Mouse (Mus musculus) lung, embryonic 16.5 days (tissue): ENCODE results near the gene Gpr88. TPM values are rescaled to one million over a fixed set of nuclear protein-coding genes. Genes with fewer than 3 reads are reported as not detected.
"Not testable (repeated sequence)": the region's sequence is repeated elsewhere in the genome, so short reads cannot be mapped to it uniquely, and the experiment has no call there.

Source experiments
- ATAC-seq: fragments of 200-750 bp; cut with Nextera tagmentation; 2 replicates; pipeline ENCODE4 v1.8.0; 2017; ENCODE audit warnings: low read depth, mild to moderate bottlenecking, moderate library complexity
- H3K27ac ChIP-seq: fragments of 300-500 bp; sonication (generic); 2 replicates; pipeline ENCODE4 v1.5.1; 2014; ENCODE audit warnings: mild to moderate bottlenecking, control low read depth, low read length
- H3K27me3 ChIP-seq: fragments of 300-500 bp; sonication (generic); 2 replicates; pipeline ENCODE4 v1.6.1; 2014; ENCODE audit warnings: low read depth, low read length, mixed read lengths; ENCODE audit not compliant: control insufficient read depth, insufficient read depth
- H3K36me3 ChIP-seq: fragments of 300-500 bp; sonication (generic); 2 replicates; pipeline ENCODE4 v1.6.1; 2014; ENCODE audit warnings: low read length; ENCODE audit not compliant: control insufficient read depth, insufficient read depth
- H3K4me1 ChIP-seq: fragments of 300-500 bp; sonication (generic); replicated peaks from 2 replicates; pipeline ENCODE4 v1.6.1; 2014; ENCODE audit warnings: low read length, mixed read lengths; ENCODE audit not compliant: control insufficient read depth, insufficient read depth
- H3K4me2 ChIP-seq: fragments of 300-500 bp; sonication (generic); 2 replicates; pipeline ENCODE4 v1.6.1; 2014; ENCODE audit warnings: low read depth, low read length, control low read depth
- H3K4me3 ChIP-seq: fragments of 300-500 bp; sonication (generic); 2 replicates; pipeline ENCODE4 v1.5.1; 2014; ENCODE audit warnings: mild to moderate bottlenecking, low read length, control low read depth
- H3K9ac ChIP-seq: fragments of 300-500 bp; sonication (generic); 2 replicates; pipeline ENCODE4 v1.6.1; 2014; ENCODE audit warnings: low read length, control low read depth
- H3K9me3 ChIP-seq: fragments of 300-500 bp; sonication (generic); 2 replicates; pipeline ENCODE4 v1.6.1; 2016; ENCODE audit warnings: low read length; ENCODE audit not compliant: control insufficient read depth
- WGBS: fragments of 180-500 bp; shearing (Covaris S2); extraction: QIAGEN DNeasy Blood & Tissue Kit; methylation state at CpG from one replicate; pipeline ENCODE4 v1.1.7; 2014; 5-methylcytosine and 5-hydroxymethylcytosine counted together
- polyA plus RNA-seq: library from polyadenylated mRNA; unstranded; fragments of >200 nt; fragmentation: Nextera tagmentation; extraction: Ambion mirVana; gene quantifications from 2 replicates; pipeline ENCODE4 v1.2.1, GENCODE M21; 2015

Gene Gpr88
- polyA plus RNA-seq, 1 experiment from 2014 or later = 0.57 TPM

DNA sequence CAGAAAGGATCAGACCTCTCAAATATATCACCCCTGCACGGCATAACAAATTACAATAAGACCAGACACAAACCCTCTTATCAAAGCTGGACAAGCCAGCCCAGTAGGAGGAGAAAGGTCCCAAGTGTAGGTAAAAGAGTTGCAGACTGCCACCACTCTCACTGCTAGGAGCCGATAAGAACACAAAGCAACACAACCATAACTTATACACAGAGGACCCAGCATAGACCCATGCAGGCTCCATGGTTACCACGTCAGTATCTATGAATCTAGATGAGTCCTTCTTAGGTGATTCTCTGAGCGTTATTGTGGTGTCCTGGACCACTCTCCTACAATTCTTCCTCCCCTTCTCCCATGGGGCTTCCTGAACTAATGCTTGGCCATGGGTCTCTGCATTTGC is 24.0 kb downstream of the Gpr88 start:
- Histone ChIP-seq H3K27ac (no peak overlapping the region), H3K4me1 (no peaks in the 10 kb centered on the region), H3K4me2 (no peak overlapping the region), H3K9me3 (no peaks in the 10 kb centered on the region), H3K9ac (no peak overlapping the region), H3K4me3 (no peak overlapping the region), H3K36me3 (no peaks in the 10 kb centered on the region), H3K27me3 (no peaks in the 10 kb centered on the region)
- WGBS = 72% methylated on average over 4 of the region's 4 CpGs
- ATAC-seq = 0 out of 2 replicates have a peak, but pooled peaks have one; percentile 26

- no peaks in the 10 kb centered on the region for H3K4me1 ChIP-seq
- no peaks in the 10 kb centered on the region for H3K9me3 ChIP-seq
- no peaks in the 10 kb centered on the region for H3K36me3 ChIP-seq
- H3K27me3 ChIP-seq = no peaks in the 10 kb centered on the region; the same call in 1 of the 2 replicates
- 0 out of 2 replicates have a peak, but pooled peaks have one; percentile 10 for ATAC-seq
- no peak overlapping the region for H3K27ac ChIP-seq
- no peak overlapping the region for H3K4me2 ChIP-seq
- 60% methylated on average over 11 of the region's 11 CpGs for WGBS
- H3K4me3 ChIP-seq = no peak overlapping the region
- H3K9ac ChIP-seq = no peak overlapping the region
Measured at GRCm38 (mm10) chr3:116228360-116229245, 24.7 kb downstream of the Gpr88 start.

GRCm38 (mm10) chr3:116227383-116227782 is 25.9 kb downstream of the Gpr88 start:
- WGBS = 74% methylated on average over 5 of the region's 5 CpGs
- ATAC-seq = no peak

GRCm38 (mm10) chr3:116226915-116227314 is 26.4 kb downstream of the Gpr88 start:
- Histone ChIP-seq H3K36me3 (no peaks in the 10 kb centered on the region), H3K4me3 (no peak overlapping the region), H3K4me2 (no peak overlapping the region), H3K4me1 (peaks cover 3% of the 10 kb centered on the region; the same call in 1 of the 2 replicates), H3K27ac (no peak overlapping the region), H3K9me3 (no peaks in the 10 kb centered on the region), H3K9ac (no peak overlapping the region), H3K27me3 (no peaks in the 10 kb centered on the region; the same call in 1 of the 2 replicates)
- 84% methylated on average over 6 of the region's 6 CpGs for WGBS
- ATAC-seq = no peak

More at GRCm38 (mm10) chr3:116227383-116227782, 25.9 kb downstream of the Gpr88 start:
- Histone ChIP-seq H3K27me3 (no peaks in the 10 kb centered on the region; the same call in 1 of the 2 replicates), H3K27ac (no peak overlapping the region), H3K4me1 (peaks cover 2% of the 10 kb centered on the region; the same call in 1 of the 2 replicates), H3K9ac (no peak overlapping the region), H3K4me3 (no peak overlapping the region), H3K9me3 (no peaks in the 10 kb centered on the region), H3K4me2 (no peak overlapping the region), H3K36me3 (no peaks in the 10 kb centered on the region)

DNA sequence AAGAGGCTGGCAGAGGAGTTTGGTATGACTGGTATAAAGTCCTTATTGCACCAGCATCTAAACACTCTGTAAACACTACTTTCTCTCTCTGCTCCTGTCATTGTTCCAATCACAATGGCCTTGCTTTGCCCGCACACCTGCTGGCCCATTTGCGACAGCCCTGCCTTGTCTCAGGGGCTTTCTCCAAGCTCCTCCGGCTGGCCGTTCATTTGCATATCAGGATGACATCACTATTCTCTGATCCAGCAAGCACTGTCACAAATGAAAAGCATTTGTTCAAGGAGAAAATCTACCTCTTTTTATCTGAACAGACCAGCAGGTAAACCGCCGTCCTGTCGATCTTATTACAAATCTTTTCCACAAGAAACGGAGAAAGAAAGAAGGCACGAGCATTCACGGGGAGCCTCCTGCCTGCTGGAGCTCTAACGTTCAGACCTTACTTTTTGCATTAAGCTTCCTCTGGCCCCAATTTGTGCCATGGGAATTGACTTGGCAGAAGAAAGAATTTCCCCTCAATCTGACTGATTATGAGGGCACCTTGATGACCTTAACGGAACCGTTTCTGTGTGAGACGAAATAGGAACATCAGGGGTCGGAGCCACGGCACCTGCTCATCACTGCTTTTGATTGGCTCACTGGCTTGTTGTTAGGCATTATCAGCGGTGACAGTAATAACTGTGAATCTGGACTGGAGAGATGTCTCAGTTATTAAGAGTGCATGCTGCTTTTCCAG is 30.6 kb downstream of the Gpr88 start:
- Histone ChIP-seq H3K27ac (peak overlapping the region; percentile 69), H3K4me2 (no peak overlapping the region), H3K9me3 (no peaks in the 10 kb centered on the region), H3K4me3 (no peak overlapping the region), H3K27me3 (no peaks in the 10 kb centered on the region; the same call in 1 of the 2 replicates), H3K4me1 (peaks cover 11% of the 10 kb centered on the region), H3K9ac (no peak overlapping the region), H3K36me3 (no peaks in the 10 kb centered on the region)
- 37% methylated on average over 17 of the region's 17 CpGs for WGBS
- no peak for ATAC-seq

GRCm38 (mm10) chr3:116221686-116222010 is 31.7 kb downstream of the Gpr88 start:
- H3K27me3 ChIP-seq = no peaks in the 10 kb centered on the region; the same call in 1 of the 2 replicates
- H3K4me3 ChIP-seq = no peak overlapping the region
- peaks cover 11% of the 10 kb centered on the region for H3K4me1 ChIP-seq
- H3K4me2 ChIP-seq = no peak overlapping the region
- 15% methylated on average over 3 of the region's 3 CpGs for WGBS
- H3K9me3 ChIP-seq = no peaks in the 10 kb centered on the region
- peak overlapping the region; percentile 69 for H3K27ac ChIP-seq
- ATAC-seq = peak; percentile 85
- H3K9ac ChIP-seq = no peak overlapping the region
- H3K36me3 ChIP-seq = no peaks in the 10 kb centered on the region

GRCm38 (mm10) chr3:116220980-116221685 is 32.2 kb downstream of the Gpr88 start:
- H3K9ac ChIP-seq = no peak overlapping the region
- peak overlapping the region; percentile 69 for H3K27ac ChIP-seq
- peak; percentile 81 for ATAC-seq
- H3K4me2 ChIP-seq = peak overlapping the region; percentile 11; the same call in 1 of the 2 replicates
- peaks cover 11% of the 10 kb centered on the region for H3K4me1 ChIP-seq
- H3K27me3 ChIP-seq = no peaks in the 10 kb centered on the region; the same call in 1 of the 2 replicates
- no peaks in the 10 kb centered on the region for H3K36me3 ChIP-seq
- no peak overlapping the region for H3K4me3 ChIP-seq
- 32% methylated on average over 6 of the region's 6 CpGs for WGBS
- no peaks in the 10 kb centered on the region for H3K9me3 ChIP-seq

DNA sequence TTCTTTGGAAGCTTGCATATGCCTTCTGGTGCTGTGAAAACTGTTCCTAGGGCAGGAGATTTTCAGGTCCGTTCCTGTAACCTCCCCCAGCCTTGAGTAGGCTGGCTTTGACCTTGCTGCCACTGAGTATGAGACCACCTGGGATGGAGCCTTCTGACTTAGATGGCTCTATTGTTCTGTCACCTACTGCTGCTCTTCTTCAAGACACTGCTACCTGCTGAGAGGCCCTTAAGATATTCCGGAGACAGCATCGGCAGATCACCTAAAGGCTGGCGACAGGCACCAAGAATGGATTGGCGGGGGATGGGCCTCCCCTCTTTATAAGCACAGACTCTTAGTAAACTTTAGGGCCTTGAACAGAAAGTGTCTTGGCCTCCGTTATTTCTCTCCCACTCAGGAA is 35.9 kb downstream of the Gpr88 start:
- not testable (repeated sequence) for H3K27ac ChIP-seq, ATAC-seq, H3K9me3 ChIP-seq, H3K36me3 ChIP-seq, H3K27me3 ChIP-seq, H3K4me2 ChIP-seq, H3K4me1 ChIP-seq, H3K4me3 ChIP-seq, H3K9ac ChIP-seq
- WGBS = 68% methylated on average over 6 of the region's 6 CpGs
